Mouse (Mus musculus) heart, embryonic 14.5 days (tissue): Measurements from ENCODE around the gene Tns1. TPM values are rescaled to one million over a fixed set of nuclear protein-coding genes. Genes with fewer than 3 reads are reported as not detected.
A peak's percentile ranks its signal among the peaks of the same experiment; 100 is the strongest.

Source experiments
- ATAC-seq: fragments of 200-750 bp; cut with Nextera tagmentation; 2 replicates; pipeline ENCODE4 v1.8.0; 2017; ENCODE audit warnings: low read depth, moderate TSS enrichment; ENCODE audit not compliant: insufficient number of reproducible peaks, insufficient read depth, low FRiP score
- H3K27ac ChIP-seq, 2 experiments: fragments of 200-500 bp in 1 of 2; fragments of 300-500 bp in 1 of 2; sonication (generic) in 1 of 2; replicated peaks in 1 of 2; 2 replicates each; pipeline ENCODE4 v1.5.1; 2012 to 2014; ENCODE audit warnings: low read depth in 2 of 2, low read length in 2 of 2, control low read depth in 1 of 2, mild to moderate bottlenecking in 1 of 2, mixed read lengths in 1 of 2; ENCODE audit not compliant: control insufficient read depth in 1 of 2, insufficient read depth in 1 of 2
- H3K27me3 ChIP-seq: fragments of 300-500 bp; sonication (generic); 2 replicates; pipeline ENCODE4 v1.6.1; 2014; ENCODE audit warnings: mild to moderate bottlenecking, low read length, control low read depth; ENCODE audit not compliant: control insufficient read depth, insufficient read depth
- H3K36me3 ChIP-seq: fragments of 300-500 bp; sonication (generic); 2 replicates; pipeline ENCODE4 v1.6.1; 2014; ENCODE audit warnings: mild to moderate bottlenecking, control low read depth, low read length, mixed read lengths; ENCODE audit not compliant: control insufficient read depth, insufficient read depth
- H3K4me1 ChIP-seq, 2 experiments: fragments of 200-500 bp in 1 of 2; fragments of 300-500 bp in 1 of 2; sonication (generic) in 1 of 2; 2 replicates each; pipeline ENCODE4 v1.6.1; 2012 to 2014; ENCODE audit warnings: low read length in 2 of 2, control low read depth in 1 of 2, mixed read lengths in 1 of 2; ENCODE audit not compliant: control insufficient read depth in 2 of 2, insufficient read depth in 2 of 2
- H3K4me2 ChIP-seq: fragments of 300-500 bp; sonication (generic); 2 replicates; pipeline ENCODE4 v1.6.1; 2014; ENCODE audit warnings: mild to moderate bottlenecking, low read length
- H3K4me3 ChIP-seq, 2 experiments: fragments of 200-500 bp in 1 of 2; fragments of 300-500 bp in 1 of 2; sonication (generic) in 1 of 2; 2 replicates each; pipeline ENCODE4 v1.5.1; 2012 to 2014; ENCODE audit warnings: low read length in 2 of 2, mild to moderate bottlenecking in 2 of 2, control low read depth in 1 of 2, low read depth in 1 of 2, moderate library complexity in 1 of 2; ENCODE audit not compliant: control insufficient read depth in 1 of 2, insufficient read depth in 1 of 2
- H3K9ac ChIP-seq: fragments of 300-500 bp; sonication (generic); 2 replicates; pipeline ENCODE4 v1.6.1; 2014; ENCODE audit warnings: mild to moderate bottlenecking, low read length
- H3K9me3 ChIP-seq: fragments of 300-500 bp; sonication (generic); 2 replicates; pipeline ENCODE4 v1.6.1; 2016; ENCODE audit warnings: low read length, control low read depth; ENCODE audit not compliant: control insufficient read depth
- WGBS: fragments of 180-500 bp; shearing (Covaris S2); extraction: QIAGEN DNeasy Blood & Tissue Kit; methylation state at CpG from one replicate; pipeline ENCODE4 v1.1.7; 2014; 5-methylcytosine and 5-hydroxymethylcytosine counted together
- polyA plus RNA-seq: library from polyadenylated mRNA; unstranded; fragments of >200 nt; fragmentation: Nextera tagmentation; extraction: Ambion mirVana; gene quantifications from 2 replicates; pipeline ENCODE4 v1.2.1, GENCODE M21; 2014

Tns1 gene
- polyA plus RNA-seq, 1 experiment from 2014 or later, result 125 TPM

- peak overlapping the region; percentile 46 to 68 for H3K27ac ChIP-seq
- WGBS, result 68% methylated on average over 9 of the region's 9 CpGs
- H3K9ac ChIP-seq, result peak overlapping the region; percentile 60; the same call in 1 of the 2 replicates
- no peaks in the 10 kb centered on the region for H3K27me3 ChIP-seq
- no peaks in the 10 kb centered on the region for H3K9me3 ChIP-seq
- no peak overlapping the region for H3K4me3 ChIP-seq
- H3K4me1 ChIP-seq, result peaks cover 58 to 89% of the 10 kb centered on the region in 2 experiments
- H3K4me2 ChIP-seq, result no peak overlapping the region
- no peak for ATAC-seq
- H3K36me3 ChIP-seq, result peaks cover 26% of the 10 kb centered on the region
Observed at GRCm38 (mm10) chr1:74017399-74018172, 106.7 kb downstream of the Tns1 start.

GRCm38 (mm10) chr1:74016618-74017017 lies 107.6 kb downstream of the Tns1 start:
- WGBS, result 38% methylated on average over 5 of the region's 5 CpGs
- H3K9ac ChIP-seq, result peak overlapping the region; percentile 60; the same call in 1 of the 2 replicates

DNA sequence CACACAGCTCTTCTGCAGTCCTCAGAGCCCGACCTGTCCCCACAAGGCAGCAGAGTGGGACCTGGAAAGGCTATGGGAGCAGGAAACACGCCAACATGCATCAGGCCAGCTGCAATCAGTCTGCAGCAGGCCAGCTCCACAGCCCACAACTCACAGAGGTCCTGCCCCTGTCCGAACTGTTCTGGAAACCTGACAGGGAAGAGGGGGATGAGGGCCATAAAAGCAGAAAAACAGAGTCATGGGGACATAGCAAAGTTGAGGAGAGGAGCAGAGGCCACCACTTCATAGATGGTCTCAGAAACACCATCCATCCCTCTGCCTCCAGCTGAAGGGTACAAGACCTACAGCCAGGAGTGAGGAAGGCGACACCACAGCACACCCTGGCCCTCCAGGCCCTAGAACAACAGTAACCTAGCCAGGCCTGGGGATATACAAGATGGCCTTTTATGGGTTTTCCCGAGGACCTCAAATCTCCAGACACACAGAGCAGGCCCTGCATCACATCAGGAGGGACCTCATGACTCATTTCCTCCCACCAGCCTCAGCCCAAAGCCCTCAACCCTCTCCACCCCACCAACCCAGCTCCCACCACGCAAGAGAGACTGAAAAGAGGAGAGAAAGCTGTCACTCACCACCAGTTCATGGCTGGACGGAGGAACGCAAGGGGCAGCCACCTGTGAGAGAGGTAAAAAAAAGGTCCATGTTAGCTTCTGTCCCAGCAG lies 108.6 kb downstream of the Tns1 start:
- no peak for ATAC-seq
- WGBS, result 29% methylated on average over 8 of the region's 8 CpGs
- no peak overlapping the region for H3K4me2 ChIP-seq

More at GRCm38 (mm10) chr1:74016618-74017017, 107.6 kb downstream of the Tns1 start:
- Histone ChIP-seq H3K36me3 (peaks cover 33% of the 10 kb centered on the region), H3K4me2 (no peak overlapping the region), H3K4me3 (no peak overlapping the region), H3K9me3 (no peaks in the 10 kb centered on the region), H3K4me1 (peaks cover 54 to 85% of the 10 kb centered on the region in 2 experiments), H3K27me3 (no peaks in the 10 kb centered on the region), H3K27ac (peak overlapping the region; percentile 46 to 68)
- no peak for ATAC-seq

GRCm38 (mm10) chr1:74014538-74015327 lies 109.5 kb downstream of the Tns1 start:
- peaks cover 5% of the 10 kb centered on the region for H3K9me3 ChIP-seq
- 43% methylated on average over 8 of the region's 14 CpGs for WGBS
- peak overlapping the region; percentile 60; the same call in 1 of the 2 replicates for H3K9ac ChIP-seq
- ATAC-seq, result no peak
- peaks cover 45 to 70% of the 10 kb centered on the region in 2 experiments for H3K4me1 ChIP-seq
- no peak overlapping the region for H3K4me3 ChIP-seq
- no peak overlapping the region for H3K4me2 ChIP-seq
- H3K36me3 ChIP-seq, result peaks cover 37% of the 10 kb centered on the region
- peak overlapping the region; percentile 68 to 69 for H3K27ac ChIP-seq
- no peaks in the 10 kb centered on the region for H3K27me3 ChIP-seq

More for the DNA sequence above, 108.6 kb downstream of the Tns1 start:
- Histone ChIP-seq H3K36me3 (peaks cover 33% of the 10 kb centered on the region), H3K27me3 (no peaks in the 10 kb centered on the region), H3K4me1 (peaks cover 49 to 76% of the 10 kb centered on the region in 2 experiments), H3K4me3 (no peak overlapping the region), H3K27ac (peak overlapping the region; percentile 46 to 68), H3K9ac (peak overlapping the region; percentile 60), H3K9me3 (peaks cover 2% of the 10 kb centered on the region)

GRCm38 (mm10) chr1:74013296-74014031 lies 110.8 kb downstream of the Tns1 start:
- Histone ChIP-seq H3K9me3 (peaks cover 5% of the 10 kb centered on the region), H3K4me2 (no peak overlapping the region), H3K4me1 (peaks cover 58 to 79% of the 10 kb centered on the region in 2 experiments), H3K27ac (peak overlapping the region in 1 of 2 experiments; percentile 47; a peak in 1 of 4 replicates), H3K27me3 (no peaks in the 10 kb centered on the region), H3K9ac (peak overlapping the region; percentile 17; the same call in 1 of the 2 replicates), H3K36me3 (peaks cover 37% of the 10 kb centered on the region), H3K4me3 (no peak overlapping the region)
- ATAC-seq, result no peak
- WGBS, result 81% methylated on average over 14 of the region's 14 CpGs

DNA sequence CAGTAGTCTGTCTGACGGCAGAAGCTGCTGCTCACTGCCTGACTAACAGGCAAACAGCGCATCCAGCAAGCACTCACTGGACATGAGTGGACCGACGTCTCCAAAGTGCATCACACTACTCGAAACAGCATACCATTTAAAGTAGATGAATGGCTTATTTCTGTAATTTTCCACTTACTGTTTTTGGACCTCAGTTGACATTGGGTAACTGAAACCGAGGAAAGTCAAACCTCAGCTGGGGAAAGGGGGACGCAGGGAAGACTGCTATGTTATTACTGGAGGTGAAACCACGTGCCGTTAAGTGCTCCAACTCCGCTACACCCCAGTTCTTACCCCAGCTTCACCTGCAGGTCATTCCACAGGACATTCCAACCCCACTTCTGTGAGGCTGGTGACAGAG lies 111.5 kb downstream of the Tns1 start:
- no peaks in the 10 kb centered on the region for H3K27me3 ChIP-seq
- no peak for ATAC-seq
- H3K9me3 ChIP-seq, result peaks cover 5% of the 10 kb centered on the region
- peaks cover 59 to 79% of the 10 kb centered on the region in 2 experiments for H3K4me1 ChIP-seq
- 0 out of 4 replicates have a peak overlapping the region, but pooled peaks of 1 of the 2 experiments have one; percentile 26 for H3K27ac ChIP-seq
- H3K4me2 ChIP-seq, result no peak overlapping the region
- 0 out of 2 replicates have a peak overlapping the region, but pooled peaks have one; percentile 17 for H3K9ac ChIP-seq
- WGBS, result 80% methylated on average over 10 of the region's 10 CpGs
- H3K36me3 ChIP-seq, result peaks cover 37% of the 10 kb centered on the region
- no peak overlapping the region for H3K4me3 ChIP-seq
